Mouse (Mus musculus): ENCODE data around the gene Zfp811.

DNA sequence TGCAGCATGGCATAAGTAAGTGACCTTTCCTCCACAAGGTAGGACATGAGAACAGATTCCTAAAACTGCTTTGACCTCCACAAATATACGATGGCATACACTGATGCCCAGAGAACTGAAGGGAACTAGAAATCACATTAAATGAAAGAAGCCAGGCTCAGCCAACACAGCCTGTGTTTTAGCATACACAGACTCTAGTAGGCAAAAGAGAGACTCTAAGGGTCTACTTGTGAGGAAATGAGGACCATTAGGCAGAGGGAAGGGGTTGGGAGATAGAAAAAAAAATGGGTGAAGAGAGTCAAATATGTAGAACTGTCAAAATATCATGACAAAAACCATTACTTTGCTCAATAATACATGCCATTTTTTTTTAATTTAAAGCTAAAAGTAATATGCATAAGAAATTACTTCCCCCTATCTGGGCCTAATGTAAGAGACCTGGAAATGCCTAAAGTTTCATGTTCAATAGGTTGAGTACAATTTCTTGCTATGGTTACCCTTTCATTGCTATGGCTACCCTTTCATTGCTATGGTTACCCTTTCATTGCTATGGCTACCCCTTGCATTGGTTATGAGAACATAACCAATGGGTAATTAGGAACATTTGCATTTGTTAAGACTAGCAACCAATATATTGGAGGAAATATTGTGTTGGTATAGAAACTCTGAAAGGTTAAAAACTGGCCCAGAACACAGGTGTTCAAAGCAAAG, 6.5 kb upstream of the Zfp811 start:
- TF ChIP-seq CTCF (conservative IDR thresholded peaks at IDR 0.05; ENCODE audit: low read length): no peak
- TF ChIP-seq NANOG (IDR thresholded peaks at IDR 0.05; ENCODE audit: borderline replicate concordance, low read length): no peak
- TF ChIP-seq POU5F1 (IDR thresholded peaks at IDR 0.05; ENCODE audit: borderline replicate concordance, low read length): no peak

All from E14TG2a.4 (cell line).